Mouse (Mus musculus): ENCODE data around the gene Efemp1. TPM values are rescaled to one million over a fixed set of nuclear protein-coding genes. Genes with fewer than 3 reads are reported as not detected.

Efemp1 gene
- 11.0 and 16.0 TPM in 2 replicates for polyA plus RNA-seq (2015; fragmentation: Nextera tagmentation; extraction: Ambion mirVana)

GRCm38 (mm10) chr11:28853102-28853800, at the start of gene Efemp1:
Gene Efemp1 (plus strand): TSS chr11:28853204.
- WGBS, result 2% methylated on average over 30 of the region's 30 CpGs
- Histone ChIP-seq H3K9me3 (no peaks in the 10 kb centered on the region), H3K9ac (peak within 1 kb of the TSS; percentile 78), H3K4me2 (peak within 1 kb of the TSS; percentile 97), H3K36me3 (no peaks in the 10 kb centered on the region), H3K27ac (replicated peaks) (no peak within 1 kb of the TSS), H3K4me1 (peaks cover 17% of the 10 kb centered on the region), H3K27me3 (replicated peaks) (peaks cover 28% of the 10 kb centered on the region), H3K4me3 (peak within 1 kb of the TSS; percentile 66)
- ATAC-seq (ENCODE audit: extremely low read depth, insufficient number of reproducible peaks, low FRiP score, low TSS enrichment), result no peak

DNA sequence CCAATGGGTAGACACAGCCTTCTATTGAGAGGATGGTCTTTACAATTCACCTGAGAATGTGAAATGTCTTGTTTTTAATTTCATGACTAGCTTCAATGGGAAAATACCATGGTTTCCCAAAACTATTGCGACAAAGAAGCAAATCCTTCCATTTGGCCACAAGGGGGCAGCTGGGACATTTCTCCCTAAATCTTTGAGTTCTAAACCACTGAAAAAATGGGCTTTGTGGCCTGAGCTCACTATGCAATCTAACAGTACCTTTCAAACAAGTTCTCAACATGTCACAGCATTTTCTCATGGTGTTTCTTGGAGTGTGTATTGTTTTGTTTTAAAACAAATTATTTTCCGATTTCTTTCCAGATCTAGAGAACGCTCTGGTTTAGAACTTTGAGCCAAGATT, 44.3 kb upstream of the Efemp1 start:
- Histone ChIP-seq H3K4me1 (peaks cover 8% of the 10 kb centered on the region; the same call in 1 of the 2 replicates), H3K36me3 (no peaks in the 10 kb centered on the region), H3K27ac (replicated peaks) (no peak overlapping the region), H3K9me3 (no peaks in the 10 kb centered on the region), H3K9ac (no peak overlapping the region), H3K27me3 (replicated peaks) (no peaks in the 10 kb centered on the region), H3K4me2 (no peak overlapping the region), H3K4me3 (no peak overlapping the region)
- no peak for ATAC-seq (ENCODE audit: extremely low read depth, insufficient number of reproducible peaks, low FRiP score, low TSS enrichment)
- 62% methylated on average over 3 of the region's 3 CpGs for WGBS

- Histone ChIP-seq H3K4me2 (no peak overlapping the region), H3K27ac (replicated peaks) (no peak overlapping the region), H3K4me1 (peaks cover 8% of the 10 kb centered on the region; the same call in 1 of the 2 replicates), H3K27me3 (replicated peaks) (0 out of 2 replicates have a peak, but pooled peaks cover 5% of the 10 kb centered on the region), H3K4me3 (no peak overlapping the region), H3K36me3 (no peaks in the 10 kb centered on the region), H3K9me3 (no peaks in the 10 kb centered on the region), H3K9ac (no peak overlapping the region)
- 71% methylated on average over 2 of the region's 2 CpGs for WGBS
- ATAC-seq (ENCODE audit: extremely low read depth, insufficient number of reproducible peaks, low FRiP score, low TSS enrichment), result no peak
Observed at GRCm38 (mm10) chr11:28811874-28812273, 41.1 kb upstream of the Efemp1 start.

- Histone ChIP-seq H3K27ac (replicated peaks) (no peak overlapping the region), H3K4me1 (peaks cover 13% of the 10 kb centered on the region), H3K4me3 (no peak overlapping the region), H3K9ac (no peak overlapping the region), H3K27me3 (replicated peaks) (0 out of 2 replicates have a peak, but pooled peaks cover 5% of the 10 kb centered on the region), H3K9me3 (no peaks in the 10 kb centered on the region), H3K36me3 (no peaks in the 10 kb centered on the region), H3K4me2 (no peak overlapping the region)
- WGBS, result 31% methylated on average over 2 of the region's 2 CpGs
- ATAC-seq (ENCODE audit: extremely low read depth, insufficient number of reproducible peaks, low FRiP score, low TSS enrichment), result no peak
Observed at GRCm38 (mm10) chr11:28812564-28812963, 40.4 kb upstream of the Efemp1 start.

DNA sequence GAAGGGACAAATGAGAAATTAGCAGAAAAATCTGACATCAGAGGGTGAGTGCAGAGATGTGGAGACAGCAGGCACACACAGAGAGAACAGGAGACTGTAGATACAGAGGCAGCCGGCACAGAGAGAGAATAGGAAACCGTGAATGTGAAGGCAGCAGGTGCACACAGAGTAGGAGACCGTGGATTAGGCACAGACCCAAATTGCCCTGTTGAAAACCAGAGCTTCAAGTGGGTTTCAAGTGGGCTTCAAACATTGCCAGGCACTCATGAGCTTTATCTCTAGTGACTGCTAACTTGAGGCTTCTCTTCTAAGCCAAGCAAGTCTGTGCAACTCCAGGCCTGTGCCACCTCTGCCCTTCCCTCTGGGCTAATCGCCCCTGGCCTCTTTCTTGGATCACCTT, 35.6 kb upstream of the Efemp1 start:
- Histone ChIP-seq H3K36me3 (no peaks in the 10 kb centered on the region), H3K4me2 (no peak overlapping the region), H3K27me3 (replicated peaks) (peaks cover 17% of the 10 kb centered on the region), H3K9me3 (0 out of 2 replicates have a peak, but pooled peaks cover 5% of the 10 kb centered on the region), H3K4me3 (no peak overlapping the region), H3K9ac (no peak overlapping the region), H3K27ac (replicated peaks) (no peak overlapping the region), H3K4me1 (peaks cover 15% of the 10 kb centered on the region)
- WGBS, result 36% methylated on average over 4 of the region's 4 CpGs
- ATAC-seq (ENCODE audit: extremely low read depth, insufficient number of reproducible peaks, low FRiP score, low TSS enrichment), result no peak

DNA sequence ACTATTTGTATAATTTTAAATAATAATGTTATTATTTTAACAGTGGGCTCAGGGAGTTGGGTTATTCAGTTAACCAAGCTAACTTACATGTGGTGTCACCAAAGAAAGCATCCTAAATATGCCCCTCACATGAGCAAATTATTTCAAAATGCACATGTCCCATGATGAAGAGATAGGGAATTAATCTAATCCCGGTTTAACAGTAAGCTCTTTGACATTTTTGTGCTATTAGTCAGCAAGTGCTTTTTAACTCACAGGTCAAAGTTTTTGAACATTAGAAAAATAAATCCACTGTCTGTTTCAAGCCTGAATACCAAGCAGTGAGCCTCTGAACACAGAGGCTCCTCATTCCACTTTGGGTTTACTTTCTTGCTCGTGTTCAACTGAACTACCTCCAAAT, 26.1 kb upstream of the Efemp1 start:
- Histone ChIP-seq H3K9ac (no peak overlapping the region), H3K27me3 (replicated peaks) (no peaks in the 10 kb centered on the region), H3K9me3 (no peaks in the 10 kb centered on the region), H3K36me3 (no peaks in the 10 kb centered on the region), H3K27ac (replicated peaks) (no peak overlapping the region), H3K4me1 (no peaks in the 10 kb centered on the region), H3K4me3 (no peak overlapping the region), H3K4me2 (no peak overlapping the region)
- WGBS, result 64% methylated on average over 2 of the region's 2 CpGs
- ATAC-seq (ENCODE audit: extremely low read depth, insufficient number of reproducible peaks, low FRiP score, low TSS enrichment), result no peak

DNA sequence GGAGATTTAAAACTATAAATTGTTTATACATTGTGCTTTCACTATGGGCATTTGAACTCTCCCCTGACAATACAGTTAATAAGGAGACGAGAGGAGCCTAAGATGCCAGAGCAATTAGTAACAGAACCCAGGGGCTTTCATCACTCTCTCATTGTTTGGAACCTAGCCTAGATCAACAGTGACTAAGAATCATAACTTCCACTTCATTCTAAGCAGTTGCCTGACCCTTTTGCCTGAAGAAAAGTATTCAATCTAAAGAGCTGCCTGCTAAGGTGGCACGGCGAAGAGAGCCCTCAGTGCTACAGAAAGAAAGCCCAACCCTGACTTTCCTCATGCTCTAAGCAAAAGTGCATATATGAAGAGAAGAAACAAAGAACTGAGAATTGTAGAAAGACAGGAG, 19.2 kb upstream of the Efemp1 start:
- Histone ChIP-seq H3K4me1 (peaks cover 8% of the 10 kb centered on the region), H3K9ac (no peak overlapping the region), H3K36me3 (no peaks in the 10 kb centered on the region), H3K27me3 (replicated peaks) (no peaks in the 10 kb centered on the region), H3K4me2 (0 out of 2 replicates have a peak overlapping the region, but pooled peaks have one; percentile 2), H3K4me3 (no peak overlapping the region), H3K9me3 (no peaks in the 10 kb centered on the region), H3K27ac (replicated peaks) (no peak overlapping the region)
- 22% methylated on average over 3 of the region's 3 CpGs for WGBS
- ATAC-seq (ENCODE audit: extremely low read depth, insufficient number of reproducible peaks, low FRiP score, low TSS enrichment), result no peak

GRCm38 (mm10) chr11:28835141-28835540, 17.9 kb upstream of the Efemp1 start:
- Histone ChIP-seq H3K4me2 (no peak overlapping the region), H3K27me3 (replicated peaks) (no peaks in the 10 kb centered on the region), H3K9ac (no peak overlapping the region), H3K36me3 (no peaks in the 10 kb centered on the region), H3K9me3 (no peaks in the 10 kb centered on the region), H3K4me3 (no peak overlapping the region), H3K27ac (replicated peaks) (no peak overlapping the region), H3K4me1 (peaks cover 8% of the 10 kb centered on the region)
- no peak for ATAC-seq (ENCODE audit: extremely low read depth, insufficient number of reproducible peaks, low FRiP score, low TSS enrichment)

- no peak overlapping the region for H3K4me2 ChIP-seq
- no peaks in the 10 kb centered on the region for H3K9me3 ChIP-seq
- peaks cover 26% of the 10 kb centered on the region for H3K27me3 ChIP-seq (replicated peaks)
- no peak overlapping the region for H3K4me3 ChIP-seq
- H3K9ac ChIP-seq, result no peak overlapping the region
- H3K4me1 ChIP-seq, result peaks cover 17% of the 10 kb centered on the region
- no peak for ATAC-seq (ENCODE audit: extremely low read depth, insufficient number of reproducible peaks, low FRiP score, low TSS enrichment)
- H3K36me3 ChIP-seq, result no peaks in the 10 kb centered on the region
- H3K27ac ChIP-seq (replicated peaks), result no peak overlapping the region
Observed at GRCm38 (mm10) chr11:28849841-28850240, 3.2 kb upstream of the Efemp1 start.

- Histone ChIP-seq H3K4me2 (no peak overlapping the region), H3K9me3 (no peaks in the 10 kb centered on the region), H3K36me3 (no peaks in the 10 kb centered on the region), H3K27me3 (replicated peaks) (peaks cover 28% of the 10 kb centered on the region), H3K27ac (replicated peaks) (no peak overlapping the region), H3K4me1 (peaks cover 17% of the 10 kb centered on the region), H3K9ac (no peak overlapping the region), H3K4me3 (no peak overlapping the region)
- ATAC-seq (ENCODE audit: extremely low read depth, insufficient number of reproducible peaks, low FRiP score, low TSS enrichment), result no peak
- 52% methylated on average over 4 of the region's 4 CpGs for WGBS
Observed at GRCm38 (mm10) chr11:28851645-28852044, 1.4 kb upstream of the Efemp1 start.

GRCm38 (mm10) chr11:28852361-28852919, 564 bp upstream of the Efemp1 start:
- H3K36me3 ChIP-seq, result no peaks in the 10 kb centered on the region
- no peak for ATAC-seq (ENCODE audit: extremely low read depth, insufficient number of reproducible peaks, low FRiP score, low TSS enrichment)
- peaks cover 28% of the 10 kb centered on the region for H3K27me3 ChIP-seq (replicated peaks)
- H3K4me1 ChIP-seq, result peaks cover 17% of the 10 kb centered on the region
- WGBS, result 15% methylated on average over 6 of the region's 6 CpGs
- H3K9me3 ChIP-seq, result no peaks in the 10 kb centered on the region
- no peak overlapping the region for H3K9ac ChIP-seq
- no peak overlapping the region for H3K27ac ChIP-seq (replicated peaks)
- peak overlapping the region; percentile 97 for H3K4me2 ChIP-seq
- H3K4me3 ChIP-seq, result peak overlapping the region; percentile 66

DNA sequence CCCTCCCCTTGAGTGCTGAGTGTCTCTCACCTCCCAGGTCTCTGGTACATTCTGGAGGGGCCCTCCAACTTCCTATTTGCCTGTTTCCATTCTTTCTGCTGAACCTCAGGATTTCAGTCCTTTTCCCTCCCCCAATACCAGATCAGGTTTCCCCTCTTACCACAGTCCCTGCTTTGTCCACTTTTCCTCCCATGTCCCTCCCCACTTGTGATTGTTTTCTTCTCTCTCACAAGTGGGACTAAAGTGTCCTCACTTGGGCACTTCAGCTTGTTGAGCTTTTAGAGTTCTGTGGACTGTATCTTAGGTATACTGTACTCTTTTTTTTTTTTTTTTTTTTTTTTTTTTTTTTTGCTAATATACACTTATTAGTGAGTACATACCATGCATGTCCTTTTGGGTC, 6.1 kb downstream of the Efemp1 start:
- Histone ChIP-seq H3K36me3 (no peaks in the 10 kb centered on the region), H3K9ac (no peak overlapping the region), H3K9me3 (no peaks in the 10 kb centered on the region), H3K4me3 (no peak overlapping the region), H3K4me2 (no peak overlapping the region), H3K27me3 (replicated peaks) (peaks cover 7% of the 10 kb centered on the region), H3K4me1 (0 out of 2 replicates have a peak, but pooled peaks cover 2% of the 10 kb centered on the region), H3K27ac (replicated peaks) (no peak overlapping the region)
- no peak for ATAC-seq (ENCODE audit: extremely low read depth, insufficient number of reproducible peaks, low FRiP score, low TSS enrichment)
